Mouse (Mus musculus) left cerebral cortex, adult 9 months (tissue): ENCODE data around the gene Hlcs.

Source experiments
- DNase-seq, 2 experiments: peaks; one replicate each; pipeline ENCODE4 v3.0.0; 2022; ENCODE audit warnings: low spot score in 2 of 2

Gene Hlcs

GRCm38 (mm10) chr16:94079075-94079855 lies 234.1 kb downstream of the Hlcs start:
- no peak for DNase-seq
